Mouse (Mus musculus) neural tube, embryonic 14.5 days (tissue): ENCODE data around the gene Ankdd1a. TPM values are rescaled to one million over a fixed set of nuclear protein-coding genes. Genes with fewer than 3 reads are reported as not detected.
A peak's percentile ranks its signal among the peaks of the same experiment; 100 is the strongest.

Experiments
- ATAC-seq: fragments of 200-750 bp; cut with Nextera tagmentation; 2 replicates; pipeline ENCODE4 v1.8.0; 2017; ENCODE audit warnings: low read depth, mild to moderate bottlenecking, moderate TSS enrichment, moderate library complexity
- H3K27ac ChIP-seq: fragments of 300-500 bp; sonication (generic); 2 replicates; pipeline ENCODE4 v1.5.1; 2014; ENCODE audit warnings: low read depth, mild to moderate bottlenecking, control low read depth, low read length, moderate library complexity, mixed read lengths
- H3K27me3 ChIP-seq: fragments of 300-500 bp; sonication (generic); 2 replicates; pipeline ENCODE4 v1.6.1; 2014; ENCODE audit warnings: low read length; ENCODE audit not compliant: control insufficient read depth, insufficient read depth
- H3K36me3 ChIP-seq: fragments of 300-500 bp; sonication (generic); 2 replicates; pipeline ENCODE4 v1.6.1; 2014; ENCODE audit warnings: low read length, mixed read lengths; ENCODE audit not compliant: control insufficient read depth, insufficient read depth
- H3K4me1 ChIP-seq: fragments of 300-500 bp; sonication (generic); 2 replicates; pipeline ENCODE4 v1.6.1; 2014; ENCODE audit warnings: low read length; ENCODE audit not compliant: control insufficient read depth, insufficient read depth
- H3K4me2 ChIP-seq: fragments of 300-500 bp; sonication (generic); 2 replicates; pipeline ENCODE4 v1.6.1; 2014; ENCODE audit warnings: mild to moderate bottlenecking, low read depth, low read length, control low read depth
- H3K4me3 ChIP-seq: fragments of 300-500 bp; sonication (generic); 2 replicates; pipeline ENCODE4 v1.5.1; 2014; ENCODE audit warnings: low read depth, low read length, control low read depth, mixed read lengths
- H3K9ac ChIP-seq: fragments of 300-500 bp; sonication (generic); replicated peaks from 2 replicates; pipeline ENCODE4 v1.6.1; 2014; ENCODE audit warnings: low read depth, mild to moderate bottlenecking, control low read depth, low read length, mixed read lengths
- H3K9me3 ChIP-seq: fragments of 300-500 bp; sonication (generic); 2 replicates; pipeline ENCODE4 v1.6.1; 2016; ENCODE audit warnings: low read length; ENCODE audit not compliant: control insufficient read depth
- WGBS: fragments of 180-500 bp; shearing (Covaris S2); extraction: QIAGEN DNeasy Blood & Tissue Kit; methylation state at CpG from one replicate; pipeline ENCODE4 v1.1.7; 2014; 5-methylcytosine and 5-hydroxymethylcytosine counted together
- polyA plus RNA-seq: library from polyadenylated mRNA; unstranded; fragments of >200 nt; fragmentation: Nextera tagmentation; extraction: Ambion mirVana; gene quantifications from 2 replicates; pipeline ENCODE4 v1.2.1, GENCODE M21; 2014

Gene Ankdd1a
- polyA plus RNA-seq, 1 experiment from 2014 or later = 1.2 TPM

DNA sequence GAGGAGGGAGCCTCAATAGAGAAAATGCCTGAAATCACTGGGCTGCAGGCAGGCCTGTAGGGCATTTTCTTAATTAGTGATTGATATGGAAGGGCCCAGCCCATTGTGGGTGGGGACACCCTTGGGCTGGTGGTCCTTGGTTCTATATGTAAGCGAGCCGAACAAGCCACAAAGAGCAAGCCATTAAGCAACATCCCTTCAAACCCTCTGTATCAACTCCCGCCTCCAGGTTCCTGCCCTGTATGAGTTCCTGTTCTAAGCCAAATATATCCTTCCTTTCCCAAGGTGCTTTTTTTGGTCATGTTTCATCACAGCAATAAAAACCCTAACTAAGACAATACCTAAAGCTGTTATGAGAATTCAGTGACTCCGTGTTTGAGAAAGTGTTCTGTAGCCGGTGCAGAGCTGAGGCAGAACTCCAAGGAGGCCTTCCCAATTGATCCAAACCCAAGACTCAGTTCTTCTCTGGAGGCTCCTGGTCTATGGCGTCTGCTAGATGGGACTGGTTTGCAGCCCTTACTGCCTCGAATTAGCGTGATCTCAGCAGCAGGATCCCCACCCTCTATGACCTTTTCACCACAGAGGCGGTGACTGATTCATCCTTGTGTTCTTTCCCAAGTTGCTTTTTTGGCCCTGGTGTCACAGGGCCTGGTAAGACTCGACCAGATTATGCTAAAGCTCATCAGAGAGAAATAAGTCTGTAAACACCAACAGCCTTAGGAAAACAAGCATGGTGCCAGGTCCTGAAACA is 5.6 kb upstream of the Ankdd1a start:
- no peak for ATAC-seq
- no peak overlapping the region for H3K27ac ChIP-seq
- 83% methylated on average over 10 of the region's 10 CpGs for WGBS

DNA sequence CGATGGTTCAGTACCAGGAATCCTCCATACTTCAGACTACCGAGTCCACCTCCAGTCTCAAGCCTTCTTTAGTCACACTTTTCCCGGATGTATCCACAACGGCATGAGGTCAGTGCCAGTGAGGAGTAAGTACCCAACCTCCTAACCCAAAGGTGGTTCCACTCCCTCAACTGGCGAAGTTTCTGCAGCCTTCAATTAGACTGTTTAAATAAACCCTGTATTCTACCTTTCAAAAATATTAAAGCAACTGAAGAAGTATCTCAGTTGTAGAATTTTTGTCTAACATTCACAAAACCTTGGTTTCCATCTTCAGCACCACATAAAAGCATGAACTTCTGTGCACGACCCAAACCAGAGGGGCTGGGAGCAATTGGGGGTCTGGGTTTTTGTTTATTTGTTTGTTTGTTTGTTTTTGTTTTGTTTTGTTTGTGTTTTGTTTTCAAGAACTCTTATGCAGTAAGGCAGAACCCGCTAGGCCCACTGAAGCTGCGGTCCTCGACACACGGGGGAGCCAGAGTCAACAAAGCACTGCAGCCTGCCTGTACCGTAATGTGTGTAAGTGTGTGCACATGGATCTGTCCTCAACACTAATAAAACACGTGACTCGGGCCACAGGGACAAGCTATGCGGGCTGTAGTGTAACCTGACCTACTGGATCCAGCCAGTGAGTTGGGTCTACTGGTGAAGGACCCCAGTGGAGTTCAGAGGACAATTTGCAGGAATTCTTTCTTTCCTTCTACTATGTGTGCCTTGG is 3.8 kb upstream of the Ankdd1a start:
- Histone ChIP-seq H3K4me3 (no peak overlapping the region), H3K9me3 (no peaks in the 10 kb centered on the region), H3K4me1 (no peaks in the 10 kb centered on the region), H3K27me3 (no peaks in the 10 kb centered on the region), H3K4me2 (no peak overlapping the region), H3K9ac (no peak overlapping the region), H3K36me3 (no peaks in the 10 kb centered on the region), H3K27ac (no peak overlapping the region)
- peak; percentile 84 for ATAC-seq
- WGBS = 23% methylated on average over 14 of the region's 14 CpGs

More for the DNA sequence above, 5.6 kb upstream of the Ankdd1a start:
- no peaks in the 10 kb centered on the region for H3K9me3 ChIP-seq
- H3K4me2 ChIP-seq = no peak overlapping the region
- no peak overlapping the region for H3K9ac ChIP-seq
- no peaks in the 10 kb centered on the region for H3K27me3 ChIP-seq
- H3K4me3 ChIP-seq = no peak overlapping the region
- H3K4me1 ChIP-seq = no peaks in the 10 kb centered on the region
- no peaks in the 10 kb centered on the region for H3K36me3 ChIP-seq

DNA sequence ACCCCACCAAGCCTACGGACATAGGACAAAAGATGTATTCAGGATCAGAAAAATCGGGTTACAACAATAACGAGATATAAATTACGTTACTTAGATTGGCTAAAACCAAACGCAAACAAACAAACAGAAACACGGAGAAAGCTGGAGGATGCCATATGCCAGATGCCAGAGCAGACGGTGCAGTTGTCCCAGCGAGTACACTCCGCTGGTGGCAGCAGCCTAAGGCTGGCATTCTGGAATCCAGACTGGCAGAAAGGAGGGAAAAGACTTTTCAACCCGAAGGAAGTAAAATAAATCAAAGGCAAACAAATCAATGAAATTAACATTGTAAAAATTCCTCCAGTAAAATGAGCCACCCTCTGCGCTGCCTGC is 498 bp upstream of the Ankdd1a start:
- peak overlapping the region; percentile 74 for H3K27ac ChIP-seq
- H3K9me3 ChIP-seq = no peaks in the 10 kb centered on the region
- H3K4me2 ChIP-seq = peak overlapping the region; percentile 61
- no peaks in the 10 kb centered on the region for H3K36me3 ChIP-seq
- H3K4me3 ChIP-seq = peak overlapping the region; percentile 29
- no peaks in the 10 kb centered on the region for H3K27me3 ChIP-seq
- WGBS = 10% methylated on average over 11 of the region's 11 CpGs
- ATAC-seq = peak; percentile 66; the same call in 1 of the 2 replicates
- H3K9ac ChIP-seq = peak overlapping the region; percentile 54; the same call in 1 of the 2 replicates
- no peaks in the 10 kb centered on the region for H3K4me1 ChIP-seq

DNA sequence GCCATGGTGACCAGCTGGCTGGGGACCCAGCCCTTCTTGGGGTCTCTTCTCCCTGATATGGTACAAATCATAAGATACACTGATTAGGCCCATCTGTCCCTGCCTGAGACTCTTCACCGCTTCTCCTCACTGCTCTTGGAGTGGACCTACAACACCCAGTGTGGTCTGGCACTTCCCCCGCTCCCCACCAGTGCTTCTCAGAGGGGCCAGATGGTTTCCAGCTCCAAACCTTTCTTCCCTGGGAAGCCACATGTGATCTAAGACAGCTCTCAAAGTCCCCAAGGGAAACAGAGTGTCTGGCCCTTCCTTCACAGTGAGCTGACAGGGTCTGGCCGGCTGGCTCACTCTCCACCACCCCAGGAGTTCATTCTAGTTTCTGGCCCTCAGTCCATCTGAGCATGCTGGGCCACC is 5.1 kb downstream of the Ankdd1a start:
- Histone ChIP-seq H3K4me3 (no peak overlapping the region), H3K4me1 (no peaks in the 10 kb centered on the region), H3K9me3 (no peaks in the 10 kb centered on the region), H3K36me3 (no peaks in the 10 kb centered on the region), H3K4me2 (no peak overlapping the region), H3K9ac (no peak overlapping the region), H3K27ac (no peak overlapping the region), H3K27me3 (no peaks in the 10 kb centered on the region)
- no peak for ATAC-seq
- 61% methylated on average over 3 of the region's 3 CpGs for WGBS

DNA sequence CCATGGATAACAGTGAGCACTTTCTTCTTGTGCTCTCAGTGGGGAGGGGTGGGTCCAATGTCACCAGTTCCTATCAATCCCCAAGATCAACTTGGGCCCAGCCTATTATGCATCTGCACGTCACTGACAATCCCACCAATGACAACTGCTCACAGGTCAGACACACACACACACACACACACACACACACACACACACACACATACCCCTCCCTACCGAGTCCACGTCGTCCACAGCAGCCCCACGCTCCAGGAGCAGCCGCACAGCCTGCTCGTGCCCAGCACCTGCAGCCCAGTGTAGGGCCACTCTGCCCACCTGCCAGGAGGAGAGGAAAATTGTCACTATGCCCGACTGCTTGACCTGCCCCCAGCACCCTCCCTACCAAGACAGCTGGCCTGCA is 5.6 kb downstream of the Ankdd1a start:
- no peak overlapping the region for H3K4me3 ChIP-seq
- no peaks in the 10 kb centered on the region for H3K9me3 ChIP-seq
- no peaks in the 10 kb centered on the region for H3K36me3 ChIP-seq
- WGBS = 70% methylated on average over 8 of the region's 8 CpGs
- no peaks in the 10 kb centered on the region for H3K4me1 ChIP-seq
- H3K4me2 ChIP-seq = no peak overlapping the region
- H3K27ac ChIP-seq = no peak overlapping the region
- ATAC-seq = 0 out of 2 replicates have a peak, but pooled peaks have one; percentile 17
- H3K27me3 ChIP-seq = no peaks in the 10 kb centered on the region
- no peak overlapping the region for H3K9ac ChIP-seq

DNA sequence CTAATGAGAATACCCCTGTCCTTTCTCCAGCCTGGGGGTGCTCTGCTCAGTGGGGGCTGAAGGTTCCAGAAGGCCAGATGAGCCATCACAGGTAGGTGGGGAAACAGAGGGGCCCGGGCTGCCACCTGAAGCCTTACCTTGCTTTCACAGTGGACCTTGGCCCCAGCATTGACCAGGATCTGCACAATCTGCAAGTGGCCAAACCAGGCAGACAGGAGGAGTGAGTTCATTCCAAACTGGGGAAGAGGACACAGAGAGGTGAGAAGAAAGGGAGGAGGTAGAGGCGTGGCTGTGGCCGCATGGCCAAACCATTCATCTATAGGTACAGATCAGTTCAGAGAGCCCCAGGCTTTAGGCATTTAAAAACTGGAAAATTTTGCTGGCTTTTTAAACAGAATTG is 7.5 kb downstream of the Ankdd1a start:
- H3K9ac ChIP-seq = no peak overlapping the region
- 91% methylated on average over 3 of the region's 3 CpGs for WGBS

DNA sequence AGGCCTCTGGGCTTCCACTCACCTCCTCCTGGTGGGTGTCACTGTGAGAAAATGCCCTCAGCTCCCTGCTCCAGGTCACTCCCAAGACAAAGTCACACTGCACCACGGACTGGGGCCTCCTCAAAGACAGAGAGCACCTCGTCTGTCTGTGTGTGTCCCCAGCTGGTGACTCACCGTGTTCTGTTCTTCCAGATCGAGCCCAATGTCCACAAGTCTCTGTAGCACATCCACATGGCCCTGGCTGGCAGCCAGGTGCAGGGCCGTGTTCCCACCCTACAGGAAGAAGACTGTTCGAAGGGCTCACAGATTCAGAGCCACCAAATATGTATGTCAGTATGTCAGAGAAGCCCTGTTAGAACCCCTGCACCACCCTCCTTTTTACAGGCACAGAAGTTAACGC is 11.5 kb downstream of the Ankdd1a start:
- Histone ChIP-seq H3K9me3 (no peaks in the 10 kb centered on the region), H3K27me3 (no peaks in the 10 kb centered on the region), H3K4me2 (no peak overlapping the region), H3K36me3 (no peaks in the 10 kb centered on the region), H3K9ac (no peak overlapping the region), H3K4me1 (no peaks in the 10 kb centered on the region), H3K4me3 (no peak overlapping the region), H3K27ac (no peak overlapping the region)
- no peak for ATAC-seq
- WGBS = 74% methylated on average over 7 of the region's 7 CpGs

More for the DNA sequence above, 7.5 kb downstream of the Ankdd1a start:
- Histone ChIP-seq H3K4me1 (no peaks in the 10 kb centered on the region), H3K27me3 (no peaks in the 10 kb centered on the region), H3K4me2 (no peak overlapping the region), H3K36me3 (no peaks in the 10 kb centered on the region), H3K4me3 (no peak overlapping the region), H3K27ac (no peak overlapping the region), H3K9me3 (no peaks in the 10 kb centered on the region)
- ATAC-seq = no peak

DNA sequence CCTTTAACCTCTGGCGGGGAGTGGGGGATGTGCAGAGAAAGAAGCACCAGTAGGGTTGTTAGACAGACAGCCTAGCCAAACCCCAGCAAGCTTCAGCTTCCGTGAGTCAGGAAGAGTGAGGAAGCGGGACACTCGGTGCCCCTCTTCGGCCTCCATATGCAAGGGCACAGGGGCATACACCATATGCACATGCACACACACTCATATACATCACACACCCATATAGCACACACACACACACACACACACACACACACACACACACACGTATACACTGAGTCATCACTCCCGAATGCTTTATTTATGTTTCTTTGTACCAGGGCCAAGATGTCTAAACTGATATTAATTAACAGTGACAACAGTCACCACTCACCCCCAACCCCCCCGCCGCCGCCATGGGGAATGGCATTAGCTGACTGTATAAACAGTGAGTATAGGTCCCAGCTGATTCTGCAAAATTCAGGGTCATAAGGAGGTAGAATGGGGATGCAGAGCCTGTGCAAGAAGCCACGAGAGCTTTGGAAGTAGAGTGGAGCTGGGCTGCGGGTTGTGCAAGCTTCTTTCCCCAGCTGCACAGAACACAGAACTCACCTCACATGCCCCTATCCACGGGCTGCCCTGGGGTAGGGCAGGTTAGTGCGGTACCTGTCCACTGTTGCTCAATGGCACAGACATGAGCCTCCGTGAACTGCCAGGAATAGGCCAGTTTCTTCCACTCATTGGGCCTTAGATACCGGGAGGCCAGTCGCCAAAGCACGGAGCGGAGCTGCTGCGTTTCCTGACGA is 17.1 kb downstream of the Ankdd1a start:
- Histone ChIP-seq H3K4me1 (no peaks in the 10 kb centered on the region), H3K9me3 (no peaks in the 10 kb centered on the region), H3K4me3 (no peak overlapping the region), H3K36me3 (no peaks in the 10 kb centered on the region), H3K27ac (no peak overlapping the region), H3K9ac (no peak overlapping the region), H3K27me3 (no peaks in the 10 kb centered on the region), H3K4me2 (no peak overlapping the region)
- ATAC-seq = no peak
- WGBS = 89% methylated on average over 21 of the region's 21 CpGs
